Mouse (Mus musculus) frontal cortex, postnatal 14 days (tissue): ENCODE measurements at regions not wholly inside any gene's neighbourhood (a gene's known extent, or its start where the extent isn't known, plus 50 kb on each side); places are given as distances from the start of the nearest gene placed in this dataset.
A peak's percentile ranks its signal among the peaks of the same experiment; 100 is the strongest.

Experiments
- DNase-seq, 2 experiments: peaks; one replicate each; pipeline ENCODE4 v3.0.0; 2022; ENCODE audit warnings: low spot score in 2 of 2

DNA sequence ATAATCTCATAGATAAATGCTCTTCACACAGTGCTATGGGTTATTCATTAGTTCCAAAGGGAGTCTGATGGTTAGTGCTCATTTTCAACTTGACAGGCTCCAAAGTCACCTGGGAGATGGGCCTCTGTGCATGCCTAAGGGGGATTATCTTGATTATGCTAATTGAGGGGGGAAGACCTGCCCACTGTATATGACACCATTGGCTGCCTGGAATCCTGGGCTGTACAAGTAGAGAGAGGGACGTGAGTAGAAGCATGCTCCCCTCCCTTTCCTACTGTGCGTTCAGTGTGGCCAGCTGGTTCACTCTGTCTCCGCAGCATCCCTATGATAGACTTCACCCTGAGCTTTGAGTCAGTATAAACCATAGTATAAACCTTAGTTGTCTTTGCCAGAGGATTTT lies 300.8 kb downstream of the Gpat3 start:
- DNase-seq = no peak

DNA sequence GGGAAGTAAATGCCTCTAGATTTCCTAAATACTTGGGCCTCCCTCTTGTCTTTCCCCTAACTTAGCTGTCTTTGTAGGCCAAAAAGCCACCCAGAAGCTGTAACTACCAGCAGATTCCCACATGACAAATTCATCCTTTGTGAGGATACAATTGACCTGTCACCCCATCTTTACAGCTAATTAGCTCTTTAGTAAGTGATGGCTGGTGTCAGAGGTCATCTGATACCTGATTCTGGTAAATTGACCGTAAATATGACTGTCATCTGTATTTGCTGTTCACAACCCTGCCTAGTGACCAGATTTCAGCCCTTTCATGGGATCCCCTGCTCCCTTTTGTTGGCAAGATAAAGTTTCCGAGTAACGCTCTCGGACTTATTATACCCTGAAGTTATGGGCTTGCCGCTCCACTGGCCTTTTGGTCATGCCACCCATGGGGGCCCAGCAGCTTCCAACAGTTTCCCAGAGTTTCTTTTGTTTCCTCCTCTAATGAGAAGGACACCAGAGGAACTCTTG lies 279.5 kb downstream of the Gpat3 start:
- no peak for DNase-seq

DNA sequence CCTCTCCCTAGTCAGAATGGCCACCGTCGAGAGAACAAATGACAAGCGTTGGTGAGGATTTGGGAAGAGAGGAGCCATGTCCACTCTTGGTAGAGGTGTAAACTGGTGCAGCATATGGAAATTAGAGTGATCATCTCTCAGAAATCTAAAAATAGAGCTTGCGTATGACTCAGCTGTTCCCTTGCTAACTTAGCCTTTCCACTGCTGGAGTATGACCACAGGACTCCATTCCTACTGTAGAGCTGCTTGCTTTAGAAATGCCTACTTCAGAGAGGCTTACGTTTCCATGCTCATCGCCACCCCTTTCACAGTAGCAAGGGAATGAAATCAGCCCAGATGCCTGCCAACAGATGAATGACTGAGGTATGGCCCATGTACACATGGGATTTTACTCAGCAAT lies 277.4 kb downstream of the Gpat3 start:
- DNase-seq = no peak

DNA sequence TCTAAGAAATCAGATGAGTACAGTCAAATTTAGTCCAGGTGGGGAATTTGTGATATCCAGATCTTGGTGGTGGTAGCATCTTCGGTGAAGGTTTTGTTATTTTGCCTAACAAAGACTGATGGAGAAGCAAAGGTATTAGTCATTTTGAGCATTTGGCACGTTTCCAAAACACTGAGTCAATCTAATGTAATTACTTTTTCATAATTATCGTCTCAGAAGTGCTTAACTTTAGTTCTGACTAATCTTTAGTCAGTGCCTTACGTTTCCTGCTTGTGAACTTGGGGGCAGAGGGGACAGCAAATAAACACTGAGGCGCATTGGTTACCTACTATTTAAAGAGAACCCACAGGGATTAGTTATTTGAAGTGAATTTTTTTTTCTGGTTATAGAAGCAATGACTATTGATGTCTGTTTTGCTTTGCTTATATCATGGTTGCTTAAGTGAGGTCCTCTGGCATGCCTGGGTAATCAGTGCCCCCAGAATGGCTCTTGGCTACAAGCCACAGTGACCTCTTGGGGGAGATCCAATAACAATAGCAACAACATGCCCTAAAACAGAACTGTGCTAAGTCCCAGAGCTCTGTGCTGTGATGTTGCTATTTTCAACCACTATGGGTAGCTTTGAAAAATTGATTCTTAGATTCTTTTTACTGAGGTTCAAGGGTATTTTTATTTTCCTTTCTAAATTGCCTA lies 275.1 kb downstream of the Gpat3 start:
- no peak for DNase-seq

DNA sequence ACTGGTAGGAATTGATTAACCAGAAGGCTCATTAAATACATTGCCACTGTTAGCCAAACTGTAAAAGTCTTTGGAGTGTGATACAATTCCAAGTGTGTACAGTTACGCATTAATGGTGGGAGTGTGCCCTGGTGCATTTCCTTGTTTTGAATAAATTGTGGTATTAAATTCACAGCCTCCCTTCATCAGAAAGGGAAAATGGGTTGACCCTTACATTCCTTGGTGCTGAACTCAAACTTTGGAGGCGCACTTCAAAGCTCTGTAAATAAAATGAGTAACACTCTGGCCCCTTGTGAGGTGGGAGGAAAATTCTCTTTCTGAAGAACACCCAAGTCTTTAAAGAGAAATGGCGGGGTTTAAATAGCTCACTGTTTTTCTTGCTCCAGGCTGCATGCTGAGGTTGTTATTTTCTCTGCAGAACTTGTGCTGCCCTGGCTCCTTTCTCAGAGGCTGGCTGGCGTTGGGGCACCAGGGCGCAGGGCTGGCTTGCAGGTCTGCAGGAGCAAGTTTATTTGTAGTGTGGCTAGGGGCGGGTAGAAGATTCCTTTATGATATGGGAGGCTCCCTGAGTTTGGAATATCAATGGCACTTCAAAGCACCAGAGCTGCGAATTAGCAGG lies 266.7 kb downstream of the Gpat3 start:
- no peak for DNase-seq

DNA sequence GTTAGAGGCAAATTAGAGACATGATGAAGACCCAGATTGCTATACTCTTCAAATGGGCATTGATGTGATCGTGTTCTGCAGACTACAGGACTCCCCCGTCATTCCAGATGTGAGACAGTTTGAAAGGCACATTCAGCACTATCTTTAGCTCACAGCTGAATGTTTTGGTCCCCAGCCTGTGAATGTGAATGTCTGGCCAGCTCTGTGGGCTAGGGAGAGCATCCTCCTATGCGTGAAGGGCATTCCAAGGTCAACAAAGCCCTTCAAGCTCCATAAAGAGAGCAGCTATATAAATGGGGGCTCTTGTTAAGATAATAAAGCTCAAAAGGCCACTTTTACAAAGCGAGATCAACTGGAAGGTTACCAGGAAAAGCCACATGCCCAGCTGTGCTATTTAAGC lies 266.1 kb downstream of the Gpat3 start:
- DNase-seq = no peak

DNA sequence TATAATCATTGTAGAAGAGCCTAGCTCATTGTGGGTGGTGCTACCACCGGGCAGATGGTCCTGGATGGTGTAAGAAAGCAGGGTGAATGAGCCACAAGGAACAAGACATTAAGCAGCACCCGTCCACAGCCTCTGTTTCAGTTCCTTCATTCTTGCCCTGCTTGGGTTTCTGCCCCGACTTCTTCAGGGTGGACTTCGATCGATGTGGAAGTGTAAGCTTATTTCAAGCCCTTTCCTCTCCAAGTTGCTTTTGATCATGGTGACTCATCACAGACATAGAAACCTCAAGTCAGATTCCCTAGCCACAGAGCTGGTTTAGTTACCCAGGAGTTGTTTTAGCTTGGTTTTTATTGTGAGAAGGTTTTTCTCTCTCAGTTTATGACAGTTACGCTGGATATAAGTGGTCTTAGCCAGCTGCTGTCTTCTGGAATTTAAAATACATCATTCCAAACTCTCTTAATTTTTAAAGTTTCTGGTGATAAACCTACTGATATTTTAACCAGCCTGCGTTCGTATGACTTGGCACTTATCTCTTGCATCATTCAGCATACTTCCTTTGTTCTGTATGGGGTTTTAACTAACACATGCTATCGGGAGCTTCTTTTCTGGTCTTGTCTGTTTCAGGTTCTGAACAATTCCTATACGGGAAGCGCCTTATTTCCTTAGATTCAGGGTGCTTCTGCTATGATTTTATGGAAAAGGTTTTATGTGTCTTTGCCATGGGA lies 255.6 kb downstream of the Gpat3 start:
- no peak for DNase-seq

DNA sequence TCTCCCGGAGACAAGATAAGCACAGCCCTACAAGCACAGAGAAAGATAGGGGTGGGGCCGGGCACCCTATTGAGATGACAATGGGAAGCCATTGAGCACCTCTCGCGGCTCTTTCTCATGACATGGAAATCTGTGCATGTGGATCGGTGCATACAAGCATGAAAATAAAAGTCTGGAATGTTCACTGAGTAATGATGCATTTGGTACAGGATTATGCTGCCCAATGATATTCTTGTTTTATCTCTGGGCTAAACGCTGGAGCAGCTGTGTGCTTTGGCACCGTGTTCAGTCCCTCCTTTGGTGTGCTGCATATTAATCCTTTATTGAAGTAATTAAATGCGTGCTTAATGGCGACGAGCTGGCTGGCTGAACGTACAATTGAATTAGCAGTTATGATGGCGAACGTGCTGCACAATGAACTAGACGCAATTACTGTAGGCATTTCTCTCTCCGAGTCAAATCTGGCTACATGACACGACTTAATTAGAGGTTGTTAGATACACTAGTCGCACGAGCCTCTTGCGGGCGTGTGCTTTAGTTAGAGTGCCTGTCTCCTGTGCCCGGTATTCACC lies 245.6 kb downstream of the Gpat3 start:
- DNase-seq = no peak

DNA sequence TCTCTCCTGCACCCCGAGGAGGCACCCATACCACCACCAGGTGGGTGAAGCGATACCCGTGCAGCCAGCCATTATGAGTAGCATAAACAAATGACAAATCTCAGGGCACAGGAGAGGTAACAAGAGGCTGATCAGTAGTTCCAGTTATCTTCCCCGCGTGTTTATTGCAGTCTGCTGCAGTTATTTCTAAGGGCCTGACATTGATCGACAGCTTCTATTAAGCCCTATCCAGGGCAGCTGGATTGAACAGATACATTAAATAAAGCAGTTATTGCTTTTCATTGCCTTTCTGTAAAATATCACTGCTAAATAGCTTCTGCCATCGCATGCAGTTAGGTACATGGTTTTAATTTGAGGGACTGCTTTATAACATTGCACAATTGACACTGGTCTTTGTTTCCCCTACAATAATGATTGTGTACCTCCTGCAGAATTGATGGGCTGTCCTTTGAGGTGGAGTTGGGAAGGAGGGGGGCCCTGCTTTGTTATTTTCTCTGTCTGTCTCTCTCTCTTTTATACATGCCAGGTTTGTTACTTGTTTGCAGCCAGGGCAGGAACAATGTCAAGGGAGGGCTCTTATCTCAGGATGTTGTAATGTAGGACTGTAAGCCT lies 245.0 kb downstream of the Gpat3 start:
- DNase-seq = no peak

DNA sequence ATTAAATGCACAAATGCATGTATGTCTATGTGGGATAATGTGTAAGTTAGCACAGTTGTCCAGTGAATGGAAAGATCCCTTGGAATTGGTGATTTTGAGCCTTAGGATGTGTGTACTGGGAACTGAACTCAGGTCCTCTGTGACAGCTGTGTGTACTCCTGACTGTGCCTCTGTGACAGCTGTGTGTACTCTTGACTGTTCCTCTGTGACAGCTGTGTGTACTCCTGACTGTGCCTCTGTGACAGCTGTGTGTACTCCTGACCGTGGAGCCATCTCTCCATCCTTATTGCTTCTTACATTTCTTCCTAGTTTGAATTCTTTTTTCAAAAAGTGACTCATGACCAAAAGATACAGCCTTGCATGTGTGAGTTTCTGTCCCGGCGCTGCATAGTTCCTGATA lies 239.7 kb downstream of the Gpat3 start:
- DNase-seq = no peak

DNA sequence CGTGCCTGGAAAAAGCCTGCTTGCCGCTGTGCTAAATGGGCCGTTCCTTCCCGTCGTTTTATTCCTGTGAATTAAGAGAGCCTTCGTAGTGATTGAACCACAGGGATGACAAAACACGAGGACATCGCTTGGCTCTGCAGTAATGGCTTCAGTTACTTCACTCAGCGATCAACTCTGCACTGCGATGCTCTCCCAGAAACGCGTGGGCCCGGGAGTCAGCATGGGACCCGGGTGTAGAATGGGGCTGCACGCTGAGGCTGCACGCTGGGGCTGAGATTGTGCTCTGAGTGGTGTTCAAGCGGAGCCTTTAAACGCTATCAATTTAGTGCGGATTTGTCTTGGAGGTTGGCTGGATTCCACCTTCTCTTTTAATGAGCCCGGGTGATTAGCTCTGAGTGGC lies 237.1 kb downstream of the Gpat3 start:
- DNase-seq = no peak

DNA sequence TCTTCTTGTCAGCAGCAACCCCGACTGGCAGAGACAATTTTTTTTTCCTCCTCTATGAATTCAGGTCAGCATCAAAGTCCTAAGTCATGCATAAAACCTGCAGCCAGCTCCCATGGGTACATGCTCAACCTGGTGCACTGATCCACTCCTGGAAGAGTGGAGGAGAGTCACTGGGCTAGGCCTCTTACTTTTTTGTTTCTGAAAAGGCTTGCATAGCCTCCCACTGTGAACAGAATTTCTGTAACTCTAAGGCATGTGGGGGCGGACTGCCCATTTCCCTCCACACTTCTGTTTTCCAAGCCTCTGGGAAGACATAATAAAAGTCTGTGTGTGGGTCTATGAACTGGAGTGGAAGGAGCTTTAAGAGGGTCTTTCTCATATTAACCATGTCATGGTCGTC lies 218.8 kb downstream of the Gpat3 start:
- DNase-seq = no peak

DNA sequence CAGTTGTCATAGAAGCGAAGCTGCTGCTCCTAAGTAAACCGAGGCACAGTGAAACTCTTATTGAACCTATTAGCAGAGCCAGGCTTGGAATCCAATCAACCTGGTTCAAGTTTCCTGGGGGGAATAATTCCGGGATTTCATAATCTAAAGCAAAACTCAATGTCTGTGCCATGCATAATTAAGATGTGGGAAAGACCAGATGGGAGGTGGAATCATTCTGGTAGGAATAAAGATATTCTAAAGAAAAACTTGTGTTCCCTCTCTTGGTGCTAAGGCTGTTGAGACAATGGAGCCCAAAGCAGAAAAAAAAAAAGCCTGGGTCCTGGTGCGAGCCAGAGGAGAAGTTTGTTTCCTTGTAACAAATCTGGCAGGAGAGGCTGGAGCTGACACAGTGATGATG lies 217.7 kb downstream of the Gpat3 start:
- no peak for DNase-seq

DNA sequence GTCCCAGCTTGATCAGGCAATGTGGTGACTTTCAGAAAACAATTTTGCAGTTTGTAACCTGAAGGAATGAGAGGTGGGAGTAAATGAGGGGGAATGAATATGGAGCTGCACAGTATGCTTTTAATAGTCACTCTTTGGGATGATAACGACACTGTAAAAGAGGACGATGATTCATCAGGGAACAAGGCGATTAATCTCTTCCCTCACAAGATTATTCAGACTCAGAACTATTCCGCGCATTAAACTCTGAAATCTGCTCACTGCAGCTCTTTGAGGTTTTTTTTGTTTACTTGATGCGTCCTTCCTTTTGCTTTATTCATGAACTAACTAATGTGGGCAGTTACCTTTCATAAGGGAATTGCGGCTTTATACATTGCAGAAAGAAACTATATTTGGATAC lies 206.1 kb downstream of the Gpat3 start:
- DNase-seq = no peak

DNA sequence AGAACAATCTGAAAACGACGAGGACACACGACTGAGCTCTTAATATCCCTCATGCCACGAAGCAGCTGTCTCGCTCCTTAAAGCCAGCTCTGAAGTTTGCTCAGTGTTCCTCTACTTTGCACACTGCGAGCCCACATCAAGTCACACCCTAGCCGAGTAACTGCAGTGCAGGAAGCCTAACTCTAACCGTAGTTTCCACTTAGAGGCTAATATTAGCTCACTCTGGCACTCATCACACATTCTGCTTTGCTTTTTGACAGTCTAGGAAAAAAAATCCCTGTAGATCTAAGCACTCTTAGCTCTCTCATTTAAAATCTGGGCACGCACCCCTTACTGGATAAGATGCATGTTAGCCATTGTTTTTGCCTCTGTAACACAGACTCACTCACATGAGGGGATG lies 195.0 kb downstream of the Gpat3 start:
- no peak for DNase-seq

DNA sequence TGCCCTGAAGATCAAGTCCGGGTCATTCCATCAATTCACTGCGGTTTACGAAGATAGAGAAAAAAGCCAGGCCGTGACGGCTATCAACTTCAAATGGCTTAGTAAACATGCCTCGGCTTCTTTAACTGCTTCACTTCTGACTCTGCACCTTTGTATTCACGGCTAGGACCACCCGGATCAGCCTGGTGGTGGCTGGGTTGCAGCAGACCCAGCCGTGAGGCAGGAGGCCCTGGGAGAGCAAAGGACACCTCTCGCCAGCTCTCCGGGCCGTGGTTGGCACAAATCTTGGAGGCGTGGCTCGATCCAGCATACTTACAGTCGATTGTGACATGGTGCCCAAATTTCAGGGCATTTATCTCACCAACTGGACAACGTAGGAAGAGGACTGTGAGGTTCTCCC lies 187.5 kb downstream of the Gpat3 start:
- DNase-seq = no peak

DNA sequence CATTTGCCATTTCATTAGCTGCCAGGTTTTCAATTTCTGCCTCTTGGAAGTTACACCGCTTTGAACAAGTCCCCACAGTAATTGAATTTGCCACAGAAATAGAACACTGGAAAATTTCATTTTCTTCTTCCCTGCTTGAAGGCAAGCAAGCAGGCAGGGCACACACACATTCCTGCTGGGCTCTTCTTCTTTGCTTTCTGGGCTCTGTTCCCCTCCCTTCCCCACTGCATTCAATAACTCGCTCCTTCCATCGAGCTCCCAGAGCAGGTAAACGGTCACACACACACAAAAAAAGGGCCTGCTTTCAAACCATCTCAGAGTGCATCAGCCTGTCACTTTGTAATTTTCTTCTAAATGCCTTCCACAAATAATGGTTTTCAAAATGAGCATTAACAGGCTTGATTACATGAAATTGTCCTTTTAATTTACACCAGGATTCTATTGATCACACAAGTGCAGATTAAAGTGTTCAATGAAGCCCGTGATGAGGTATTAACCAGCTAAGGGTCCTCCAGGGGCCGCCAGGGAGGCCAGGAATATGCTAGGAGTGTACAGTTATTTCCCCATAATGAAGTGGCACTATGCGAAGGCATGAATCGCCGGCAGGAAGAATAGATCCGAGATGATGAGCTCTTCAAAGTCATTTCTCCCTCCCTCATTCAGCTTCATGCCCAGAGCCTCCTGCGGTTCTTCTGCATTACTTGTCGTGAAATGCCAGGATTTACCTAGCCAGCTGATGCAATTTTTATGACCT lies 186.8 kb downstream of the Gpat3 start:
- DNase-seq = no peak

DNA sequence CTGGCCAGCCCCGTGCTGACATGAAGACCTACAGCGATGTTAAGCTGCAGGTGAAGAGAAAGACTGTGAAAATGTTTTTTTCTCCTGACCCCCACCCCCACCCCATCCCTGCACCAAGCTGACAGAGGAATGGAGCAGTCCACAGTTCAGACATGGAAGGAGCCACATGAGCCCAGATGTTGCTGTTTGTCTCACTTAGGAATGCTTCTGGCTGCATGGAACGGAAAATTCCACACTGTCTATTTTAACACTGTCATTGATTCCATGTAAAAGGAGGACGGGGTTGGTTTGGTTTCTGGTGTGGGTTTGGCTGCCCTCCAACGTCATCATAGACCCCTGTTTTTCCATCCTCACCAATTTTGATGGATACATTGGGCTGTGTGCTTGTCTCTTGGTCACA lies 179.3 kb downstream of the Gpat3 start:
- no peak for DNase-seq

DNA sequence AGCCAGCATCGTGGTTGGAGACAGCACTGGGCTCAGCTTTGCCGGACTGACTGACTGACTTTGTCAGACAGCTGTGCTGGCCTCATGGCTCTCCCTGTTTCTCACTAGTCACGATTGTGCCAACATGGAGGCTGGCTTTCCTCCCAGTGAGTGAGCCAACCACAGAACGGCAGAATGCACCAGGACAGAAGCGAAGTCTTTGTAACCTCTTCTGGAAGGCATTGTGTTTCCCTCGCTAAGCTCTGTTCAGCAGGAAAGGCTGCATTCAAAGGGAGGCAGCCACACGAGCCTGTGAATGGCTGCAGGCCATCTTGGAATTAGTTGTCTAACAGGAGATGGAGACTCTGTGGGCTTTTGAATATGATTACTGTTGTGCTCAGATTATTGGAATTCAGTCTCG lies 178.3 kb downstream of the Gpat3 start:
- peak in 1 of 2 experiments; percentile 18 for DNase-seq

DNA sequence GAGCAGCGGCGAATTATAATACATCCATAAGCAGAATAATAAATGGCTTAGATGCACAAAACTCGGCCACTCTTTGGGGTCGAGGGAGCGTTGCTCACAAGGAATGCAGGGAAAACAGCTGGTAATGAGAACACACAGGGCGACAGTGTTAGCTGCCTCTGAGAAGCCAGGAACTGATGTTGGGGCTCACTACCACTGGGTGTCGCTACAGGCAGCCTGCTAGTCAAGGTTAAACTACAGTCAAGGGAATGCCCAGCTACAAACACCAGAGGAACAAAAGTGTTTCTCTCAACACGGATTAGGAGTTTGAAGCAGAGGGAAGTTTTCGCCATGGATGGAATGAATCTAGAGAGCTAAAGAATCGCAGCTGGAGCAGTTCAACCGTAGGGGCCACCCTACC lies 175.3 kb downstream of the Gpat3 start:
- DNase-seq = peak; percentile 53 to 84

DNA sequence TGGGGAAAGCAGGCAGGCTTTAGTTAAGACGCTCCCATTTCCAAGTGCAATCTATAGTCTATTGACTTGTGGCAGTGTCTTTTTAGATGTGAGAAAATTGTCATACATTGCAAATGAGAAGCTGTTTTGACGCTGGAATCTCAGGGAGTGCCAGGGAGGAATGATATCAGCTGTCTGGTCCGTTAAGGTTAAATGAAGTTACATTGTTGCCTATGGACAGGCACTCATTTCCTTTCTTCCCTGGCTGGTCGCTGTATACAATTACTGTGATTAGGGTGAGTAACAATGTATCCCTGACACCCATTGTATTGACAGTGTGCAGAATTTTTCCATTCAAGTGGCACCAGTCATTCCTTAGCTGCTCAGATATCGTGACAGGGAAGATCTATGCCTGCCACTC lies 168.3 kb downstream of the Gpat3 start:
- no peak for DNase-seq

DNA sequence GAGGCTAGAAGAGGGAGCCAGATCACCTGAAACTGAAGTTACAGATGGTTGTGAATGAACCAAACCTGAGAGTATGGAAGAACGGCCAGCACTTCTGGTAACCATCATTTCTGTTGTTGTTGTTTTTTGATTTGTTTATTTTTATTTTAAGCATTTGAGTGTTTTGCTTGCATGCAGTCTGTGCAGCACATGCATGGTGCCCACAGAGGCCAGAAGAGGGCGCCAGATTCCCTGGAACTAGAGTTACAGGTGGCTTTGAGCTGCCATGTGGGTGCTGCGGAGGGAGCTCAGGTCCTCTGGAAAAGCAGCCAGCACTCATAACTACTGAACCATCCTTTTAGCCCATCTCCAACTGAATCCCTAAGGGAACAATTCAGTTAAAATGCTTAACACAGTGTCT lies 159.7 kb downstream of the Gpat3 start:
- no peak for DNase-seq
